Mouse (Mus musculus): ENCODE measurements at regions not wholly inside any gene's neighbourhood (a gene's known extent, or its start where the extent isn't known, plus 50 kb on each side); places are given as distances from the start of the nearest gene placed in this dataset.

- H3K4me1 ChIP-seq (ENCODE audit: insufficient read depth), result no peaks in the 10 kb centered on the region
- DNase-seq, result no peak
- WGBS, result 45% methylated on average over 8 of the region's 8 CpGs
- TF ChIP-seq CTCF (IDR thresholded peaks at IDR 0.05; ENCODE audit: low read depth), result no peak
- H3K27ac ChIP-seq (ENCODE audit: low read depth, low read length), result no peak overlapping the region
- no peak overlapping the region for H3K4me2 ChIP-seq (ENCODE audit: low read depth)
- ATAC-seq, result no peak
- H3K36me3 ChIP-seq (ENCODE audit: insufficient read depth), result no peaks in the 10 kb centered on the region
- no peak overlapping the region for H3K9ac ChIP-seq
- no peaks in the 10 kb centered on the region for H3K9me3 ChIP-seq (ENCODE audit: low read length)
- H3K27me3 ChIP-seq (ENCODE audit: insufficient read depth, low read length), result no peaks in the 10 kb centered on the region
- H3K4me3 ChIP-seq (ENCODE audit: low read depth, low read length), result no peak overlapping the region
Observed at GRCm38 (mm10) chr3:34234391-34234790, 153.3 kb upstream of the Dnajc19 start.

- no peaks in the 10 kb centered on the region for H3K36me3 ChIP-seq (ENCODE audit: insufficient read depth)
- H3K4me3 ChIP-seq (ENCODE audit: low read depth, low read length), result no peak overlapping the region
- no peak overlapping the region for H3K9ac ChIP-seq
- DNase-seq (no peak), ATAC-seq (peak; percentile 8; the same call in 1 of the 2 replicates)
- H3K27ac ChIP-seq (ENCODE audit: low read depth, low read length), result peak overlapping the region; percentile 36; the same call in 1 of the 2 replicates
- H3K9me3 ChIP-seq (ENCODE audit: low read length), result no peaks in the 10 kb centered on the region
- 68% methylated on average over 7 of the region's 7 CpGs for WGBS
- no peak for TF ChIP-seq CTCF (IDR thresholded peaks at IDR 0.05; ENCODE audit: low read depth)
- peak overlapping the region; percentile 18; the same call in 1 of the 2 replicates for H3K4me2 ChIP-seq (ENCODE audit: low read depth)
- H3K27me3 ChIP-seq (ENCODE audit: insufficient read depth, low read length), result no peaks in the 10 kb centered on the region
- H3K4me1 ChIP-seq (ENCODE audit: insufficient read depth), result no peaks in the 10 kb centered on the region
Observed at GRCm38 (mm10) chr3:34232329-34233250, 151.5 kb upstream of the Dnajc19 start.

- 40% methylated on average over 9 of the region's 9 CpGs for WGBS
- Histone ChIP-seq H3K27ac (ENCODE audit: low read depth, low read length) (peak overlapping the region; percentile 36; the same call in 1 of the 2 replicates), H3K27me3 (ENCODE audit: insufficient read depth, low read length) (no peaks in the 10 kb centered on the region), H3K9me3 (ENCODE audit: low read length) (no peaks in the 10 kb centered on the region), H3K36me3 (ENCODE audit: insufficient read depth) (no peaks in the 10 kb centered on the region), H3K9ac (no peak overlapping the region), H3K4me1 (ENCODE audit: insufficient read depth) (no peaks in the 10 kb centered on the region), H3K4me3 (ENCODE audit: low read depth, low read length) (no peak overlapping the region), H3K4me2 (ENCODE audit: low read depth) (peak overlapping the region; percentile 18; the same call in 1 of the 2 replicates)
- peak; percentile 54 for TF ChIP-seq CTCF (IDR thresholded peaks at IDR 0.05; ENCODE audit: low read depth)
- peak; percentile 96 for ATAC-seq
- peak; percentile 82 for DNase-seq
Observed at GRCm38 (mm10) chr3:34231593-34232328, 150.6 kb upstream of the Dnajc19 start.

GRCm38 (mm10) chr3:34222291-34222690 lies 141.2 kb upstream of the Dnajc19 start:
- no peaks in the 10 kb centered on the region for H3K9me3 ChIP-seq (ENCODE audit: low read length)
- no peak overlapping the region for H3K4me2 ChIP-seq (ENCODE audit: low read depth)
- DNase-seq (no peak), ATAC-seq (no peak)
- no peak overlapping the region for H3K9ac ChIP-seq
- no peaks in the 10 kb centered on the region for H3K4me1 ChIP-seq (ENCODE audit: insufficient read depth)
- TF ChIP-seq CTCF (IDR thresholded peaks at IDR 0.05; ENCODE audit: low read depth), result no peak
- no peak overlapping the region for H3K4me3 ChIP-seq (ENCODE audit: low read depth, low read length)
- WGBS, result 90% methylated on average over 10 of the region's 10 CpGs
- H3K27ac ChIP-seq (ENCODE audit: low read depth, low read length), result no peak overlapping the region
- H3K36me3 ChIP-seq (ENCODE audit: insufficient read depth), result no peaks in the 10 kb centered on the region
- no peaks in the 10 kb centered on the region for H3K27me3 ChIP-seq (ENCODE audit: insufficient read depth, low read length)

- Histone ChIP-seq H3K4me2 (ENCODE audit: low read depth) (no peak overlapping the region), H3K27me3 (ENCODE audit: insufficient read depth, low read length) (no peaks in the 10 kb centered on the region), H3K4me1 (ENCODE audit: insufficient read depth) (no peaks in the 10 kb centered on the region), H3K9me3 (ENCODE audit: low read length) (no peaks in the 10 kb centered on the region), H3K27ac (ENCODE audit: low read depth, low read length) (no peak overlapping the region), H3K4me3 (ENCODE audit: low read depth, low read length) (no peak overlapping the region), H3K9ac (no peak overlapping the region), H3K36me3 (ENCODE audit: insufficient read depth) (no peaks in the 10 kb centered on the region)
- ATAC-seq (no peak), DNase-seq (no peak)
- no peak for TF ChIP-seq CTCF (IDR thresholded peaks at IDR 0.05; ENCODE audit: low read depth)
- 81% methylated on average over 10 of the region's 10 CpGs for WGBS
Observed at GRCm38 (mm10) chr3:34219741-34220310, 138.7 kb upstream of the Dnajc19 start.

GRCm38 (mm10) chr3:34219096-34219495 lies 138.0 kb upstream of the Dnajc19 start:
- Histone ChIP-seq H3K4me1 (ENCODE audit: insufficient read depth) (no peaks in the 10 kb centered on the region), H3K9me3 (ENCODE audit: low read length) (no peaks in the 10 kb centered on the region), H3K4me2 (ENCODE audit: low read depth) (no peak overlapping the region), H3K27ac (ENCODE audit: low read depth, low read length) (no peak overlapping the region), H3K36me3 (ENCODE audit: insufficient read depth) (no peaks in the 10 kb centered on the region), H3K9ac (no peak overlapping the region), H3K27me3 (ENCODE audit: insufficient read depth, low read length) (no peaks in the 10 kb centered on the region), H3K4me3 (ENCODE audit: low read depth, low read length) (no peak overlapping the region)
- TF ChIP-seq CTCF (IDR thresholded peaks at IDR 0.05; ENCODE audit: low read depth), result no peak
- ATAC-seq (no peak), DNase-seq (no peak)
- WGBS, result 88% methylated on average over 2 of the region's 2 CpGs
